Mouse (Mus musculus): ENCODE results near the gene Tma7.

GRCm38 (mm10) chr9:109114276-109114675 lies 31.9 kb upstream of the Tma7 start:
- no peak for TF ChIP-seq MYOG (IDR thresholded peaks at IDR 0.05; ENCODE audit: control insufficient read depth, extremely low read depth, insufficient read length)
- no peak for TF ChIP-seq CTCF (IDR thresholded peaks at IDR 0.05; ENCODE audit: control insufficient read depth, insufficient read depth, insufficient read length)
- no peak for TF ChIP-seq USF1 (IDR thresholded peaks at IDR 0.05; ENCODE audit: low read depth)
- no peak for TF ChIP-seq MAX (IDR thresholded peaks at IDR 0.05)
- no peak for TF ChIP-seq CEBPB (IDR thresholded peaks at IDR 0.05; ENCODE audit: low read depth)

All from C2C12 (cell line).